Mouse (Mus musculus) heart, postnatal 0 days (tissue): Measurements from ENCODE around the gene Tmem238. TPM values are rescaled to one million over a fixed set of nuclear protein-coding genes. Genes with fewer than 3 reads are reported as not detected.

Experiments used
- ATAC-seq: fragments of 200-750 bp; cut with Nextera tagmentation; 2 replicates; pipeline ENCODE4 v1.8.0; 2017; ENCODE audit warnings: low read depth, moderate number of reproducible peaks, moderate library complexity; ENCODE audit not compliant: insufficient read depth
- DNase-seq: peaks from one replicate; pipeline ENCODE4 v3.0.0-alpha.2; 2016; ENCODE audit warnings: low spot score
- H3K27ac ChIP-seq: fragments of 300-500 bp; sonication (generic); 2 replicates; pipeline ENCODE4 v1.5.1; 2014; ENCODE audit warnings: low read depth, mild to moderate bottlenecking
- H3K27me3 ChIP-seq: fragments of 300-500 bp; sonication (generic); 2 replicates; pipeline ENCODE4 v1.6.1; 2014; ENCODE audit warnings: low read length, mixed read lengths; ENCODE audit not compliant: control insufficient read depth, insufficient read depth
- H3K36me3 ChIP-seq: fragments of 300-500 bp; sonication (generic); replicated peaks from 2 replicates; pipeline ENCODE4 v1.6.1; 2014; ENCODE audit warnings: low read length, mixed read lengths; ENCODE audit not compliant: control insufficient read depth, insufficient read depth
- H3K4me1 ChIP-seq: fragments of 300-500 bp; sonication (generic); 2 replicates; pipeline ENCODE4 v1.6.1; 2014; ENCODE audit warnings: antibody characterized with exemption; ENCODE audit not compliant: control insufficient read depth, insufficient read depth
- H3K4me2 ChIP-seq: fragments of 300-500 bp; sonication (generic); 2 replicates; pipeline ENCODE4 v1.6.1; 2014; ENCODE audit warnings: low read depth, mild to moderate bottlenecking, low read length, moderate library complexity
- H3K4me3 ChIP-seq: fragments of 300-500 bp; sonication (generic); 2 replicates; pipeline ENCODE4 v1.5.1; 2014; ENCODE audit warnings: low read depth, low read length
- H3K9ac ChIP-seq: fragments of 300-500 bp; sonication (generic); replicated peaks from 2 replicates; pipeline ENCODE4 v1.6.1; 2014; ENCODE audit warnings: low read depth, low read length, mixed read lengths
- H3K9me3 ChIP-seq: fragments of 300-500 bp; sonication (generic); replicated peaks from 2 replicates; pipeline ENCODE4 v1.6.1; 2016; ENCODE audit warnings: low read length; ENCODE audit not compliant: control insufficient read depth
- CTCF ChIP-seq: IDR thresholded peaks from 2 replicates; pipeline ENCODE4 v1.5.1; 2016; ENCODE audit warnings: antibody characterized with exemption, control low read depth, low read depth
- EP300 ChIP-seq: IDR thresholded peaks from 2 replicates; pipeline ENCODE4 v1.6.1; 2016; ENCODE audit warnings: antibody characterized with exemption, low read depth
- WGBS: fragments of 180-500 bp; shearing (Covaris S2); extraction: QIAGEN DNeasy Blood & Tissue Kit; methylation state at CpG from one replicate; pipeline ENCODE4 v1.1.7; 2014; 5-methylcytosine and 5-hydroxymethylcytosine counted together
- polyA plus RNA-seq: library from polyadenylated mRNA; unstranded; fragments of >200 nt; fragmentation: Nextera tagmentation; extraction: Ambion mirVana; gene quantifications from 2 replicates; pipeline ENCODE4 v1.2.1, GENCODE M21; 2015
- total RNA-seq: library from RNA; depleted of rRNA; stranded (reverse); fragments of >200 nt; gene quantifications from 2 replicates; pipeline ENCODE4 v1.2.3, GENCODE M21; 2014; ENCODE audit warnings: low replicate concordance

The Tmem238 gene
- total and polyA plus RNA-seq, 2 experiments from 2014 or later = 2.2 to 8.6 TPM

GRCm38 (mm10) chr7:4764946-4765710, 24.3 kb downstream of the Tmem238 start:
- 28% methylated on average over 4 of the region's 4 CpGs for whole genome bisulfite sequencing
- no peak overlapping the region for H3K4me3 ChIP-seq
- no peak for TF ChIP-seq EP300
- TF ChIP-seq CTCF = no peak
- no peak overlapping the region for H3K9ac ChIP-seq
- DNase-seq = no peak
- H3K27ac ChIP-seq = no peak overlapping the region
- no peaks in the 10 kb centered on the region for H3K4me1 ChIP-seq
- ATAC-seq = no peak
- 0 out of 2 replicates have a peak, but pooled peaks cover 4% of the 10 kb centered on the region for H3K27me3 ChIP-seq
- no peaks in the 10 kb centered on the region for H3K36me3 ChIP-seq
- H3K9me3 ChIP-seq = no peaks in the 10 kb centered on the region
- no peak overlapping the region for H3K4me2 ChIP-seq

- no peak for TF ChIP-seq CTCF
- no peak for TF ChIP-seq EP300
- Histone ChIP-seq H3K36me3 (no peaks in the 10 kb centered on the region), H3K27ac (no peak overlapping the region), H3K27me3 (no peaks in the 10 kb centered on the region), H3K4me2 (no peak overlapping the region), H3K9ac (no peak overlapping the region), H3K9me3 (no peaks in the 10 kb centered on the region), H3K4me1 (no peaks in the 10 kb centered on the region), H3K4me3 (no peak overlapping the region)
- no peak for DNase-seq
- WGBS = 43% methylated on average over 1 of the region's 1 CpGs
- no peak for ATAC-seq
These were observed 29.8 kb downstream of the Tmem238 start for GRCm38 (mm10) chr7:4759670-4760069.

- Histone ChIP-seq H3K9ac (peak within 1 kb of the TSS; percentile 25; the same call in 1 of the 2 replicates), H3K36me3 (no peaks in the 10 kb centered on the region), H3K9me3 (no peaks in the 10 kb centered on the region), H3K27me3 (no peaks in the 10 kb centered on the region), H3K4me3 (peak within 1 kb of the TSS; percentile 40), H3K4me2 (peak within 1 kb of the TSS; percentile 58), H3K27ac (no peak within 1 kb of the TSS), H3K4me1 (peaks cover 13% of the 10 kb centered on the region)
- TF ChIP-seq EP300 (no peak), CTCF (no peak)
- DNase-seq = peak; percentile 73
- ATAC-seq = peak; percentile 86
- WGBS = 3% methylated on average over 24 of the region's 24 CpGs
These were observed 36.5 kb downstream of the Tmem238 start, which contains the start of gene Cox6b2 for GRCm38 (mm10) chr7:4752821-4753570. Gene Cox6b2 (minus strand): TSS chr7:4753094.

GRCm38 (mm10) chr7:4751971-4752820, 37.3 kb downstream of the Tmem238 start:
- ATAC-seq = peak; percentile 75
- H3K4me1 ChIP-seq = peaks cover 13% of the 10 kb centered on the region
- H3K9ac ChIP-seq = peak overlapping the region; percentile 25; the same call in 1 of the 2 replicates
- H3K36me3 ChIP-seq = 0 out of 2 replicates have a peak, but pooled peaks cover 1% of the 10 kb centered on the region
- no peak overlapping the region for H3K27ac ChIP-seq
- DNase-seq = peak; percentile 21
- peak overlapping the region; percentile 40 for H3K4me3 ChIP-seq
- no peaks in the 10 kb centered on the region for H3K27me3 ChIP-seq
- no peaks in the 10 kb centered on the region for H3K9me3 ChIP-seq
- TF ChIP-seq CTCF (no peak), EP300 (no peak)
- peak overlapping the region; percentile 58 for H3K4me2 ChIP-seq
- WGBS = 2% methylated on average over 30 of the region's 30 CpGs

GRCm38 (mm10) chr7:4749169-4749568, 40.3 kb downstream of the Tmem238 start:
- no peak for ATAC-seq
- Histone ChIP-seq H3K9ac (no peak overlapping the region), H3K27ac (no peak overlapping the region), H3K4me1 (peaks cover 13% of the 10 kb centered on the region), H3K4me3 (no peak overlapping the region), H3K4me2 (no peak overlapping the region), H3K27me3 (no peaks in the 10 kb centered on the region), H3K9me3 (no peaks in the 10 kb centered on the region), H3K36me3 (peaks cover 20% of the 10 kb centered on the region)
- TF ChIP-seq EP300 (no peak), CTCF (no peak)
- no peak for DNase-seq
- WGBS = 58% methylated on average over 2 of the region's 2 CpGs
